Mouse (Mus musculus) thymus, adult 18-20 months (tissue): ENCODE results near the gene Cbx7.
"Not testable (repeated sequence)": the region's sequence is repeated elsewhere in the genome, so short reads cannot be mapped to it uniquely, and the experiment has no call there.

Source experiments
- DNase-seq, 2 experiments: peaks; one replicate each; pipeline ENCODE4 v3.0.0; 2022; ENCODE audit warnings: mixed read lengths in 2 of 2

The Cbx7 gene

GRCm38 (mm10) chr15:79917111-79917720 is 53.7 kb downstream of the Cbx7 start:
- DNase-seq = no peak

- no peak for DNase-seq
Measured at GRCm38 (mm10) chr15:79916150-79916549, 54.8 kb downstream of the Cbx7 start.

- DNase-seq = no peak
Measured at GRCm38 (mm10) chr15:79914357-79914756, 56.6 kb downstream of the Cbx7 start.

GRCm38 (mm10) chr15:79913761-79914346 is 57.1 kb downstream of the Cbx7 start:
- DNase-seq = no peak

- DNase-seq = no peak
Measured at GRCm38 (mm10) chr15:79911339-79911738, 59.6 kb downstream of the Cbx7 start.

GRCm38 (mm10) chr15:79910812-79911211 is 60.1 kb downstream of the Cbx7 start:
- not testable (repeated sequence) for DNase-seq

- DNase-seq = not testable (repeated sequence)
Measured at GRCm38 (mm10) chr15:79909006-79909405, 61.9 kb downstream of the Cbx7 start.

- no peak for DNase-seq
Measured at GRCm38 (mm10) chr15:79906855-79907254, 64.1 kb downstream of the Cbx7 start.

- DNase-seq = no peak
Measured at GRCm38 (mm10) chr15:79905211-79905610, 65.7 kb downstream of the Cbx7 start.

- not testable (repeated sequence) for DNase-seq
Measured at GRCm38 (mm10) chr15:79904678-79905077, 66.2 kb downstream of the Cbx7 start.

- no peak for DNase-seq
Measured at GRCm38 (mm10) chr15:79903963-79904362, 67.0 kb downstream of the Cbx7 start.

- DNase-seq = not testable (repeated sequence)
Measured at GRCm38 (mm10) chr15:79903081-79903480, 67.8 kb downstream of the Cbx7 start.

- DNase-seq = no peak
Measured at GRCm38 (mm10) chr15:79901399-79901798, 69.5 kb downstream of the Cbx7 start.

GRCm38 (mm10) chr15:79900751-79901150 is 70.2 kb downstream of the Cbx7 start:
- DNase-seq = no peak

GRCm38 (mm10) chr15:79899828-79900510 is 71.0 kb downstream of the Cbx7 start:
- DNase-seq = no peak

GRCm38 (mm10) chr15:79898988-79899387 is 71.9 kb downstream of the Cbx7 start:
- DNase-seq = no peak

- DNase-seq = no peak
Measured at GRCm38 (mm10) chr15:79896080-79896725, 74.7 kb downstream of the Cbx7 start.

GRCm38 (mm10) chr15:79895221-79896079 is 75.5 kb downstream of the Cbx7 start:
- not testable (repeated sequence) for DNase-seq

GRCm38 (mm10) chr15:79894343-79894742 is 76.6 kb downstream of the Cbx7 start:
- no peak for DNase-seq

GRCm38 (mm10) chr15:79893824-79894123 is 77.1 kb downstream of the Cbx7 start:
- no peak for DNase-seq

GRCm38 (mm10) chr15:79892995-79893823 is 77.7 kb downstream of the Cbx7 start:
- DNase-seq = no peak

GRCm38 (mm10) chr15:79892213-79892541 is 78.7 kb downstream of the Cbx7 start:
- peak; percentile 59 to 73 for DNase-seq
